Mouse (Mus musculus): ENCODE results near the gene Siah1b. TPM values are rescaled to one million over a fixed set of nuclear protein-coding genes. Genes with fewer than 3 reads are reported as not detected.

Siah1b gene
- total and polyA plus RNA-seq, 3 experiments: 11.5 to 29.3 (median 21.5) TPM

DNA sequence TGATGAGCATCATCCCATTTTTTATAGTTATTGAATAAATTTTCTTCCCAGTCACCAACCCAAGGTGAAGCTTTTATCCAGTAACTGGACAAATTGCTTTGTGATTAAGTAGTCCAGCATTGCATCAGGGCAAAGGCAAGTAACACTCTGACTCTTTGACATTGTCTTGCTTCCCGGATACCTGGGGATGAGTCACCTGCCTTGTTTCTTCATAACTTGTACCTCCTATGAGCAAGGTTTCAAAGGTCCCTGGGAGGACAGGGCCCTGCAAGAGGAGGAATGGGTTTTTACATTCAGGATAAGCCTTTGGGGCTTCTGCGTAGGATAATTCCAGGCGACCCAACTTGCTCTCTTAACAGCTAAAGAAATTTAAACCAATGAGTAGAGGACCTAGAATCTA, 47.6 kb upstream of the Siah1b start (continued):
- TF ChIP-seq SIN3A (IDR thresholded peaks at IDR 0.05; ENCODE audit: low read length) (no peak), NELFE (IDR thresholded peaks at IDR 0.05; ENCODE audit: low read depth, low read length) (no peak), EP300 (IDR thresholded peaks at IDR 0.05; ENCODE audit: low read length) (no peak)

DNA sequence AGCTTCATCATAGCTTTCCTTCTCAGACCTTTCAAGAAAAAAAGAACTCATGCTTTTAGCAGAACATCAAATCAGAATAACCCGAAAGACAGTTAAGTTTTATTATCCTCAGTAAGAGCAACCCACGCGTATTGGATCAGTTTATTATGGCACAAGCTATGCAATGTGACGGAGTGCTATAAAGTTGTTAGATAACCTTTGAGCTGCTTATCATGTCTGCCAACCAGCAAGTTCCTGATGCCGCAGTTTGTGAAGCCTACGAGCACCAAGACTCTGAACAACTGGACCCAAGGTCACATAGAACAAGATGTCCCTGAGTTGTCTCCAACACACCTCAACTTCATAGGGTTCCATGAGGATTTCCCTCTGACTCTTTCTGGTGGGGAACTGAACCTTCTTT, 37.5 kb upstream of the Siah1b start:
- Histone ChIP-seq H3K9ac (ENCODE audit: insufficient read depth, low read depth) (no peak overlapping the region), H3K4me1 (ENCODE audit: control insufficient read depth in 1 of 2, insufficient read depth in 2 of 2) (no peaks in the 10 kb centered on the region), H3K36me3 (replicated peaks in 1 of 2; ENCODE audit: control insufficient read depth in 1 of 2, insufficient read depth in 1 of 2, low read length in 1 of 2) (no peaks in the 10 kb centered on the region), H3K79me2 (replicated peaks; ENCODE audit: control insufficient read depth, extremely low read depth, insufficient read depth, poor library complexity, severe bottlenecking) (no peaks in the 10 kb centered on the region), H3K4me3 (replicated peaks in 1 of 3; ENCODE audit: low read depth in 2 of 3, low read length in 2 of 3, poor library complexity in 1 of 3) (no peak overlapping the region), H3K27me3 (replicated peaks) (no peaks in the 10 kb centered on the region), H3K9me3 (replicated peaks; ENCODE audit: low read length) (no peaks in the 10 kb centered on the region), H3K4me2 (ENCODE audit: insufficient read depth, low read depth, poor library complexity, severe bottlenecking) (no peak overlapping the region), H3K27ac (ENCODE audit: insufficient read depth, low read depth) (no peak overlapping the region)
- in situ Hi-C loops (cut with MboI; ENCODE audit: low pct_ligation_motif_present, low pct_unique_long_range_greater_than_20kb, low sequenced_read_pairs): no loop called here
- dilution Hi-C loops (cut with MboI; ENCODE audit: extremely low pct_ligation_motif_present, extremely low pct_unique_long_range_greater_than_20kb, low sequenced_read_pairs): no loop called here
- TF ChIP-seq ZKSCAN1 (IDR thresholded peaks at IDR 0.05; ENCODE audit: borderline replicate concordance, low read depth, low read length) (no peak), MAZ (IDR thresholded peaks at IDR 0.05; ENCODE audit: low read depth, low read length) (no peak)
- no peak for DNase-seq (ENCODE audit: extremely low read depth)

DNA sequence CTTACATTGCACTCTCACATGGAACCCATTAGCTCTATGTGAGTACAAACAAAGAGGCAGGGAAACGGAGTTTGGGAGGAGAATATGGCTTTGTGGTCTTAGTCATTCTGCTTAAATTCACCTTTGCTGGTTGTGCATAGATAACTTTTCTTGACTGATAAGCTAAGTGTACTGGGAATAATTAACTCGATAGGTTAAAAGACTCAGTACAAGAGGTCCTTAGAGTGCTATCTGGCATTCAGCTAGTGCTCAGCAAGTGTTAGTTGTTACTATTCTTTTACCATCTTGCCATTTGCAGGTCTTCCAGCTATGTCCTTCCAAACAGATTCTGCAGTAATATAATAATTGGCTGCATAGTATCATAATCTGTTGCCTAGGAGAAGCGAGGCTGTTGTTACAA, 34.9 kb upstream of the Siah1b start:
- dilution Hi-C loops (cut with MboI; ENCODE audit: extremely low pct_ligation_motif_present, extremely low pct_unique_long_range_greater_than_20kb, low sequenced_read_pairs): no loop called here
- no peak for TF ChIP-seq JUN (IDR thresholded peaks at IDR 0.05; ENCODE audit: insufficient read depth, low read depth, low read length)
- TF ChIP-seq TCF12 (IDR thresholded peaks at IDR 0.05; ENCODE audit: low read depth, low read length): no peak
- no peak for TF ChIP-seq ELF1 (IDR thresholded peaks at IDR 0.05; ENCODE audit: low read depth, low read length)
- no peak for TF ChIP-seq TBP (conservative IDR thresholded peaks at IDR 0.05; ENCODE audit: low read depth, low read length)
- TF ChIP-seq EP300 (IDR thresholded peaks at IDR 0.05; ENCODE audit: low read length): no peak
- no peak for TF ChIP-seq CTCF (conservative IDR thresholded peaks at IDR 0.05 in 1 of 2, IDR thresholded peaks at IDR 0.05 in 1 of 2; ENCODE audit: low read depth in 2 of 2, low read length in 2 of 2)
- no peak for TF ChIP-seq ETS1 (conservative IDR thresholded peaks at IDR 0.05; ENCODE audit: low read depth, low read length)
- TF ChIP-seq KAT2A (IDR thresholded peaks at IDR 0.05; ENCODE audit: insufficient replicate concordance, low read length): no peak
- no peak for TF ChIP-seq RCOR1 (conservative IDR thresholded peaks at IDR 0.05; ENCODE audit: low read depth, low read length)
- no peak for TF ChIP-seq PAX5 (IDR thresholded peaks at IDR 0.05; ENCODE audit: low read length)
- no peak for TF ChIP-seq USF2 (conservative IDR thresholded peaks at IDR 0.05; ENCODE audit: low read depth, low read length)
- no peak for TF ChIP-seq UBTF (IDR thresholded peaks at IDR 0.05; ENCODE audit: low read depth, low read length)
- no peak for TF ChIP-seq HCFC1 (IDR thresholded peaks at IDR 0.05; ENCODE audit: low read depth, low read length)
- TF ChIP-seq USF1 (IDR thresholded peaks at IDR 0.05; ENCODE audit: low read depth, low read length): no peak
- TF ChIP-seq BHLHE40 (IDR thresholded peaks at IDR 0.05; ENCODE audit: low read depth, low read length): no peak
- TF ChIP-seq RAD21 (IDR thresholded peaks at IDR 0.05; ENCODE audit: low read depth, low read length): no peak
- no peak for TF ChIP-seq ZNF384 (IDR thresholded peaks at IDR 0.05; ENCODE audit: low read depth, low read length)
- no peak for TF ChIP-seq ZC3H11A (IDR thresholded peaks at IDR 0.05; ENCODE audit: low read depth, low read length)
- TF ChIP-seq CHD1 (IDR thresholded peaks at IDR 0.05; ENCODE audit: low read depth, low read length): no peak
- TF ChIP-seq POLR2AphosphoS2 (IDR thresholded peaks at IDR 0.05; ENCODE audit: low read depth, low read length): no peak

More for the DNA sequence above, 34.9 kb upstream of the Siah1b start:
- Histone ChIP-seq H3K79me2 (replicated peaks; ENCODE audit: control insufficient read depth, extremely low read depth, insufficient read depth, poor library complexity, severe bottlenecking) (no peaks in the 10 kb centered on the region), H3K27me3 (replicated peaks) (no peaks in the 10 kb centered on the region), H3K9ac (ENCODE audit: insufficient read depth, low read depth) (no peak overlapping the region), H3K4me2 (ENCODE audit: insufficient read depth, low read depth, poor library complexity, severe bottlenecking) (no peak overlapping the region), H3K4me1 (ENCODE audit: control insufficient read depth in 1 of 2, insufficient read depth in 2 of 2) (no peaks in the 10 kb centered on the region), H3K36me3 (replicated peaks in 1 of 2; ENCODE audit: control insufficient read depth in 1 of 2, insufficient read depth in 1 of 2, low read length in 1 of 2) (no peaks in the 10 kb centered on the region), H3K27ac (ENCODE audit: insufficient read depth, low read depth) (no peak overlapping the region), H3K9me3 (replicated peaks; ENCODE audit: low read length) (no peaks in the 10 kb centered on the region), H3K4me3 (replicated peaks in 1 of 3; ENCODE audit: low read depth in 2 of 3, low read length in 2 of 3, poor library complexity in 1 of 3) (no peak overlapping the region)
- in situ Hi-C loops (cut with MboI; ENCODE audit: low pct_ligation_motif_present, low pct_unique_long_range_greater_than_20kb, low sequenced_read_pairs): no loop called here
- DNase-seq (ENCODE audit: extremely low read depth): no peak
